8 mouse cellular contexts compared by ENCODE assay signal in genomic region chr17:24959371-24959770, GRCm38 (mm10). TPM values are rescaled to one million over a fixed set of nuclear protein-coding genes. Genes with fewer than 3 reads are reported as not detected.
DNase-seq lines count a peak whose midpoint lies in the region; ATAC-seq and TF ChIP-seq lines count a peak whose summit lies in the region.

No protein-coding gene starts in this region.

- H3K27ac ChIP-seq in lung, embryonic 14.5 days (ENCODE audit: low read depth), result no peak overlapping the region
- 0 out of 2 replicates have a peak overlapping the region, but pooled peaks have one; percentile 81 for H3K27ac ChIP-seq in embryonic facial prominence, embryonic 13.5 days
- H3K27ac ChIP-seq in limb, embryonic 11.5 days (replicated peaks; ENCODE audit: low read depth, low read length), result no peak overlapping the region

- peak; percentile 13 for DNase-seq in lung, embryonic 14.5 days
- DNase-seq in lung, postnatal 36 days, result no peak
- no peak for DNase-seq in limb, embryonic 11.5 days (ENCODE audit: low spot score)
- DNase-seq in retina, embryonic 14.5 days (ENCODE audit: low spot score), result peak; percentile 23
- no peak for DNase-seq in gastrocnemius, postnatal 4 days (ENCODE audit: low spot score in 2 of 2)
- DNase-seq in kidney, adult 11 months, result no peak
- DNase-seq in T-cell, adult 2 months (ENCODE audit: low spot score), result no peak

- peak overlapping the region; percentile 66 for H3K4me2 ChIP-seq in lung, embryonic 14.5 days
- peak overlapping the region; percentile 73 for H3K4me2 ChIP-seq in embryonic facial prominence, embryonic 13.5 days
- peak overlapping the region; percentile 73 for H3K4me2 ChIP-seq in limb, embryonic 11.5 days (ENCODE audit: low read depth, severe bottlenecking)

- H3K36me3 ChIP-seq in lung, embryonic 14.5 days (ENCODE audit: insufficient read depth), result peaks cover 57% of the 10 kb centered on the region
- peaks cover 57% of the 10 kb centered on the region for H3K36me3 ChIP-seq in embryonic facial prominence, embryonic 13.5 days
- H3K36me3 ChIP-seq in limb, embryonic 11.5 days (ENCODE audit: control insufficient read depth, insufficient read depth, low read length), result peaks cover 20% of the 10 kb centered on the region; the same call in 1 of the 2 replicates

- H3K9me3 ChIP-seq in lung, embryonic 14.5 days (ENCODE audit: low read depth, low read length), result no peaks in the 10 kb centered on the region
- H3K9me3 ChIP-seq in embryonic facial prominence, embryonic 13.5 days, result no peaks in the 10 kb centered on the region
- H3K9me3 ChIP-seq in limb, embryonic 11.5 days (ENCODE audit: control insufficient read depth, low read length), result no peaks in the 10 kb centered on the region

- ATAC-seq in lung, embryonic 14.5 days (ENCODE audit: insufficient read depth), result no peak
- ATAC-seq in embryonic facial prominence, embryonic 13.5 days (ENCODE audit: insufficient number of reproducible peaks, insufficient read depth, low FRiP score, low TSS enrichment, low read depth), result no peak
- ATAC-seq in limb, embryonic 11.5 days (ENCODE audit: insufficient number of reproducible peaks, low FRiP score, low TSS enrichment, low read depth), result no peak

- no peak for TF ChIP-seq CTCF in lung, embryonic 14.5 days (IDR thresholded peaks at IDR 0.05; ENCODE audit: low read depth)

- H3K4me3 ChIP-seq in lung, embryonic 14.5 days (ENCODE audit: low read depth, low read length), result peak overlapping the region; percentile 73
- H3K4me3 ChIP-seq in embryonic facial prominence, embryonic 13.5 days, result peak overlapping the region; percentile 89
- H3K4me3 ChIP-seq in limb, embryonic 11.5 days (ENCODE audit: low read depth, low read length), result peak overlapping the region; percentile 93

- no peaks in the 10 kb centered on the region for H3K27me3 ChIP-seq in lung, embryonic 14.5 days (ENCODE audit: insufficient read depth, low read length)
- no peaks in the 10 kb centered on the region for H3K27me3 ChIP-seq in embryonic facial prominence, embryonic 13.5 days
- no peaks in the 10 kb centered on the region for H3K27me3 ChIP-seq in limb, embryonic 11.5 days (ENCODE audit: control insufficient read depth, insufficient read depth, low read length)

- WGBS in lung, embryonic 14.5 days, result 38% methylated on average over 8 of the region's 8 CpGs
- 38% methylated on average over 8 of the region's 8 CpGs for WGBS in embryonic facial prominence, embryonic 13.5 days
- WGBS in limb, embryonic 11.5 days, result 66% methylated on average over 8 of the region's 8 CpGs

- H3K9ac ChIP-seq in lung, embryonic 14.5 days, result peak overlapping the region; percentile 85
- peak overlapping the region; percentile 93 for H3K9ac ChIP-seq in embryonic facial prominence, embryonic 13.5 days
- H3K9ac ChIP-seq in limb, embryonic 11.5 days (ENCODE audit: low read length), result peak overlapping the region; percentile 98

- 0 out of 2 replicates have a peak, but pooled peaks cover 3% of the 10 kb centered on the region for H3K4me1 ChIP-seq in lung, embryonic 14.5 days (ENCODE audit: insufficient read depth)
- H3K4me1 ChIP-seq in embryonic facial prominence, embryonic 13.5 days, result peaks cover 11% of the 10 kb centered on the region
- H3K4me1 ChIP-seq in limb, embryonic 11.5 days (ENCODE audit: control insufficient read depth, insufficient read depth, low read length), result peaks cover 5% of the 10 kb centered on the region; the same call in 1 of the 2 replicates

RNA-seq across cellular contexts. Expression of gene Jpt2, which starts 1.1 kb away (rescaled TPM):
- 140 and 142 TPM in 2 replicates for polyA plus RNA-seq in lung, embryonic 14.5 days (2014; fragmentation: Nextera tagmentation; extraction: Ambion mirVana)
- 217 and 236 TPM in 2 replicates for polyA plus RNA-seq in embryonic facial prominence, embryonic 13.5 days (2015; fragmentation: Nextera tagmentation; extraction: Ambion mirVana)
- polyA plus RNA-seq in limb, embryonic 11.5 days (2014; fragmentation: Nextera tagmentation; extraction: Ambion mirVana), result 201 and 259 TPM in 2 replicates
- 10 to 100 TPM; 41.7 to 44.3 TPM for total RNA-seq in gastrocnemius, postnatal 4 days (2021)

RNA-seq across cellular contexts. Expression of gene Mapk8ip3, which starts 22.6 kb away (rescaled TPM):
- polyA plus RNA-seq in lung, embryonic 14.5 days (2014; fragmentation: Nextera tagmentation; extraction: Ambion mirVana), result 32.1 and 34.2 TPM in 2 replicates
- polyA plus RNA-seq in embryonic facial prominence, embryonic 13.5 days (2015; fragmentation: Nextera tagmentation; extraction: Ambion mirVana), result 41.6 and 43.0 TPM in 2 replicates
- polyA plus RNA-seq in limb, embryonic 11.5 days (2014; fragmentation: Nextera tagmentation; extraction: Ambion mirVana), result 31.0 and 32.0 TPM in 2 replicates
- 10 to 100 TPM; 50.0 to 51.1 TPM for total RNA-seq in gastrocnemius, postnatal 4 days (2021)

RNA-seq across cellular contexts. Expression of gene Cramp1l, which starts 56.2 kb away (rescaled TPM):
- 8.7 and 9.8 TPM in 2 replicates for polyA plus RNA-seq in lung, embryonic 14.5 days (2014; fragmentation: Nextera tagmentation; extraction: Ambion mirVana)
- polyA plus RNA-seq in embryonic facial prominence, embryonic 13.5 days (2015; fragmentation: Nextera tagmentation; extraction: Ambion mirVana), result 8.5 and 9.7 TPM in 2 replicates
- polyA plus RNA-seq in limb, embryonic 11.5 days (2014; fragmentation: Nextera tagmentation; extraction: Ambion mirVana), result 13.0 and 14.6 TPM in 2 replicates
- total RNA-seq in gastrocnemius, postnatal 4 days (2021), result 10 to 100 TPM; 13.9 to 14.9 TPM

RNA-seq across cellular contexts. Expression of gene Ift140, which starts 56.5 kb away (rescaled TPM):
- polyA plus RNA-seq in lung, embryonic 14.5 days (2014; fragmentation: Nextera tagmentation; extraction: Ambion mirVana), result 16.9 and 18.0 TPM in 2 replicates
- 22.0 and 26.2 TPM in 2 replicates for polyA plus RNA-seq in embryonic facial prominence, embryonic 13.5 days (2015; fragmentation: Nextera tagmentation; extraction: Ambion mirVana)
- polyA plus RNA-seq in limb, embryonic 11.5 days (2014; fragmentation: Nextera tagmentation; extraction: Ambion mirVana), result 21.0 and 24.0 TPM in 2 replicates
- total RNA-seq in gastrocnemius, postnatal 4 days (2021), result 10 to 100 TPM in 1 of 2 experiments, 1 to 10 TPM in 1; 9.0 to 10.1 TPM

Comparison
In these comparisons a context has a peak if more than half of its experiments do, and no peak if none do; other contexts are left out.
1. DNase-seq: peak in lung, embryonic 14.5 days (single experiment) and retina, embryonic 14.5 days (single experiment); none in lung, postnatal 36 days (single experiment), limb, embryonic 11.5 days (single experiment), gastrocnemius, postnatal 4 days (0 of 2), kidney, adult 11 months (single experiment) and T-cell, adult 2 months (single experiment).
2. Peak in every context shown above with its lines, with median percentiles within 50 percentile points of each other: H3K4me2 ChIP-seq, H3K4me3 ChIP-seq and H3K9ac ChIP-seq.